Mouse (Mus musculus) heart, postnatal 0 days (tissue): ENCODE data around the gene Rtl9.

ENCODE experiments used
- CTCF ChIP-seq: IDR thresholded peaks from 2 replicates; pipeline ENCODE4 v1.5.1; 2016; ENCODE audit warnings: antibody characterized with exemption, control low read depth, low read depth
- EP300 ChIP-seq: IDR thresholded peaks from 2 replicates; pipeline ENCODE4 v1.6.1; 2016; ENCODE audit warnings: antibody characterized with exemption, low read depth

DNA sequence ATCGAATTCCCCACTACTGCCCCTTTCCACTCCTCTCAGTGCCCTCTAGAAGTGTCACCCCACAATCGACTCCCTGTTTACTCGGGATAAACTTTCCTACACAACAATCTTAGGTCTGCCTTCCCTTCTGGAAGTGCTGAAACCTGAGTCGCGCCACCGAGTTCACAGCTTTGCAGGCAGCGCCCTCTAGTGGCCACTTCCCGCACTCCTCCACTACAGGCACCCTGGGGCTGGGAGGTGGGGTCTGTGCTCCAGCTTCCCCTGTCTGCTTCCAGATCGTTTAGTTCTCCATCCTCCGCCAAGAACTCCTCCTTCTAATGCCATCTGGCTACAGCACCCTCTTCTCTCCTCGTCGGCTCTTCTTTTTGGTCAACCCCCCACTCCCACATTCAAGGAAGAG lies 40.6 kb upstream of the Rtl9 start:
- TF ChIP-seq CTCF (peak; percentile 83), EP300 (no peak)
